Mouse (Mus musculus) stomach, postnatal 0 days (tissue): ENCODE results near the gene Map3k12. TPM values are rescaled to one million over a fixed set of nuclear protein-coding genes. Genes with fewer than 3 reads are reported as not detected.

ENCODE experiments used
- ATAC-seq: fragments of 200-750 bp; cut with Nextera tagmentation; 2 replicates; pipeline ENCODE4 v1.8.0; 2017; ENCODE audit not compliant: low FRiP score, low TSS enrichment
- DNase-seq: peaks from one replicate; pipeline ENCODE4 v3.0.0-alpha.2; 2016; ENCODE audit warnings: low spot score
- H3K27ac ChIP-seq: fragments of 300-500 bp; sonication (generic); replicated peaks from 2 replicates; pipeline ENCODE4 v1.5.1; 2014; ENCODE audit warnings: mild to moderate bottlenecking, control low read depth
- H3K27me3 ChIP-seq: fragments of 300-500 bp; sonication (generic); 2 replicates; pipeline ENCODE4 v1.6.1; 2014; ENCODE audit warnings: low read length; ENCODE audit not compliant: control insufficient read depth, insufficient read depth
- H3K36me3 ChIP-seq: fragments of 300-500 bp; sonication (generic); 2 replicates; pipeline ENCODE4 v1.6.1; 2014; ENCODE audit warnings: low read length, mixed read lengths; ENCODE audit not compliant: control insufficient read depth, insufficient read depth
- H3K4me1 ChIP-seq: fragments of 300-500 bp; sonication (generic); replicated peaks from 2 replicates; pipeline ENCODE4 v1.6.1; 2014; ENCODE audit warnings: antibody characterized with exemption; ENCODE audit not compliant: control insufficient read depth, insufficient read depth
- H3K4me2 ChIP-seq: fragments of 300-500 bp; sonication (generic); replicated peaks from 2 replicates; pipeline ENCODE4 v1.6.1; 2014; ENCODE audit warnings: low read depth, mild to moderate bottlenecking, control low read depth, moderate library complexity
- H3K4me3 ChIP-seq: fragments of 300-500 bp; sonication (generic); 2 replicates; pipeline ENCODE4 v1.5.1; 2014; ENCODE audit warnings: low read depth, low read length, control low read depth
- H3K9ac ChIP-seq: fragments of 300-500 bp; sonication (generic); 2 replicates; pipeline ENCODE4 v1.6.1; 2014; ENCODE audit warnings: mild to moderate bottlenecking, low read length, control low read depth, mixed read lengths
- H3K9me3 ChIP-seq: fragments of 300-500 bp; sonication (generic); 2 replicates; pipeline ENCODE4 v1.6.1; 2016; ENCODE audit warnings: low read length; ENCODE audit not compliant: control insufficient read depth
- CTCF ChIP-seq: IDR thresholded peaks from 2 replicates; pipeline ENCODE4 v1.5.1; 2016; ENCODE audit warnings: antibody characterized with exemption, low read depth, mild to moderate bottlenecking, moderate library complexity
- EP300 ChIP-seq: optimal IDR thresholded peaks from 2 replicates; pipeline ENCODE3; 2016; ENCODE audit warnings: antibody characterized with exemption
- WGBS: fragments of 180-500 bp; shearing (Covaris S2); extraction: QIAGEN DNeasy Blood & Tissue Kit; methylation state at CpG from one replicate; pipeline ENCODE4 v1.1.7; 2014; 5-methylcytosine and 5-hydroxymethylcytosine counted together
- polyA plus RNA-seq: library from polyadenylated mRNA; unstranded; fragments of >200 nt; fragmentation: Nextera tagmentation; extraction: Ambion mirVana; gene quantifications from 2 replicates; pipeline ENCODE4 v1.2.1, GENCODE M21; 2015

The Map3k12 gene
- polyA plus RNA-seq, 1 experiment from 2014 or later: 3.9 TPM

- Histone ChIP-seq H3K4me1 (no peaks in the 10 kb centered on the region), H3K9me3 (no peaks in the 10 kb centered on the region), H3K9ac (no peak overlapping the region), H3K27ac (no peak overlapping the region), H3K27me3 (no peaks in the 10 kb centered on the region), H3K4me3 (no peak overlapping the region), H3K36me3 (peaks cover 40% of the 10 kb centered on the region), H3K4me2 (no peak overlapping the region)
- DNase-seq: no peak
- TF ChIP-seq CTCF (no peak), EP300 (no peak)
- 83% methylated on average over 9 of the region's 9 CpGs for WGBS
- no peak for ATAC-seq
Observed at GRCm38 (mm10) chr15:102503924-102504782, 12.7 kb downstream of the Map3k12 start.

GRCm38 (mm10) chr15:102503447-102503846 lies 13.4 kb downstream of the Map3k12 start, which contains the start of gene Gm10337:
Gm10337 (plus strand) TSS chr15:102503722.
- WGBS: 100% methylated on average over 1 of the region's 1 CpGs
- Histone ChIP-seq H3K4me3 (no peak within 1 kb of the TSS), H3K36me3 (peaks cover 44% of the 10 kb centered on the region), H3K4me2 (no peak within 1 kb of the TSS), H3K27me3 (no peaks in the 10 kb centered on the region), H3K27ac (no peak within 1 kb of the TSS), H3K9me3 (no peaks in the 10 kb centered on the region), H3K9ac (no peak within 1 kb of the TSS), H3K4me1 (no peaks in the 10 kb centered on the region)
- ATAC-seq (no peak), DNase-seq (no peak)
- no peak for TF ChIP-seq CTCF
- TF ChIP-seq EP300: no peak

GRCm38 (mm10) chr15:102502254-102502840 lies 14.5 kb downstream of the Map3k12 start:
- Histone ChIP-seq H3K27me3 (no peaks in the 10 kb centered on the region), H3K36me3 (peaks cover 46% of the 10 kb centered on the region), H3K4me3 (no peak overlapping the region), H3K27ac (no peak overlapping the region), H3K9me3 (no peaks in the 10 kb centered on the region), H3K9ac (no peak overlapping the region), H3K4me2 (no peak overlapping the region), H3K4me1 (no peaks in the 10 kb centered on the region)
- DNase-seq (no peak), ATAC-seq (no peak)
- WGBS: 50% methylated on average over 9 of the region's 9 CpGs
- TF ChIP-seq EP300 (no peak), CTCF (no peak)

GRCm38 (mm10) chr15:102501084-102501814 lies 15.6 kb downstream of the Map3k12 start:
- Histone ChIP-seq H3K4me1 (no peaks in the 10 kb centered on the region), H3K9me3 (no peaks in the 10 kb centered on the region), H3K27me3 (no peaks in the 10 kb centered on the region), H3K4me3 (no peak overlapping the region), H3K4me2 (no peak overlapping the region), H3K36me3 (peaks cover 49% of the 10 kb centered on the region), H3K9ac (no peak overlapping the region), H3K27ac (0 out of 2 replicates have a peak overlapping the region, but pooled peaks have one; percentile 18)
- 82% methylated on average over 19 of the region's 19 CpGs for WGBS
- DNase-seq: no peak
- TF ChIP-seq EP300 (no peak), CTCF (no peak)
- ATAC-seq: 0 out of 2 replicates have a peak, but pooled peaks have one; percentile 4

GRCm38 (mm10) chr15:102500479-102500878 lies 16.4 kb downstream of the Map3k12 start:
- Histone ChIP-seq H3K27me3 (no peaks in the 10 kb centered on the region), H3K4me3 (no peak overlapping the region), H3K4me1 (no peaks in the 10 kb centered on the region), H3K4me2 (no peak overlapping the region), H3K36me3 (peaks cover 49% of the 10 kb centered on the region), H3K27ac (no peak overlapping the region), H3K9ac (no peak overlapping the region), H3K9me3 (no peaks in the 10 kb centered on the region)
- 86% methylated on average over 5 of the region's 5 CpGs for WGBS
- ATAC-seq (no peak), DNase-seq (no peak)
- TF ChIP-seq CTCF: no peak
